In the genomic region with DNA sequence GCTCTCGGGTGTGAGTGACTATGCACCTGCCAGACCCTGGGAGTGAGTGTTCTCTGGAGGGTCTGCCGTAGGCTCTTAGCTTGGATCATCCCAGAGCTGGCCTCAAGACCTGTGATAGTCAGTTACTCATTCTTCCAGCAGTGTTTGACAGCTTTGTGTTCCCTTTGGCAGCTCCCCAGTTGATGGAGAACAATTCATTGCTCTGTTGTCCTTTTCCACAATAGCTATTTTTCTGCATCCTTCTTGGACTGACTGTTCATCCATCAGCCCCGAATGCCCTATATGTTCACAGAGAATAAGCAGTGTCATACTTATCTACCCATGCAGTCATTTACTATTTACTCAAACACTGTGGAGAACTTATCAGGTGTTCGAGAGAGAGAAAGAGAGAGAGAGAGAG, we compare ENCODE assay signal across 20 mouse cellular contexts.
"Had no signal": no experiment of that assay in that cellular context is flagged by ENCODE, and none has a peak within 500 bp of the region (broad histone marks: within the 10 kb centered on the region; RNA-seq: fewer than 3 reads in every experiment).

No protein-coding gene starts in this region.

- H3K9ac ChIP-seq: liver, postnatal 0 days; lung, embryonic 15.5 days; midbrain, embryonic 12.5 days; neural tube, embryonic 13.5 days; neural tube, embryonic 15.5 days had no signal

- H3K27me3 ChIP-seq: lung, embryonic 15.5 days had no signal

- H3K36me3 ChIP-seq: lung, embryonic 15.5 days; midbrain, embryonic 10.5 days; midbrain, embryonic 12.5 days; neural tube, embryonic 13.5 days; neural tube, embryonic 15.5 days had no signal

- H3K9me3 ChIP-seq: lung, embryonic 15.5 days; midbrain, embryonic 10.5 days; midbrain, embryonic 12.5 days; neural tube, embryonic 13.5 days; neural tube, embryonic 15.5 days had no signal

- H3K4me1 ChIP-seq: lung, embryonic 15.5 days; midbrain, embryonic 12.5 days; neural tube, embryonic 13.5 days; neural tube, embryonic 15.5 days had no signal

- H3K4me3 ChIP-seq: lung, embryonic 15.5 days; midbrain, embryonic 10.5 days; midbrain, embryonic 12.5 days; myocyte; neural tube, embryonic 13.5 days; neural tube, embryonic 15.5 days had no signal

- DNase-seq: liver, postnatal 0 days; lung, adult 2 months; lung, postnatal 10 days; lung, postnatal 4 days; midbrain, embryonic 14.5 days; retina, postnatal 1 day; right cerebral cortex, adult 18-20 months; right cerebral cortex, postnatal 25 days; right cerebral cortex, postnatal 4 days; spleen, adult 18-20 months; thymus, adult 2 months; thymus, postnatal 25 days; thymus, postnatal 4 days had no signal

- H3K4me2 ChIP-seq: lung, embryonic 15.5 days; midbrain, embryonic 12.5 days; neural tube, embryonic 13.5 days; neural tube, embryonic 15.5 days had no signal

- H3K27ac ChIP-seq: lung, embryonic 15.5 days; midbrain, embryonic 10.5 days; midbrain, embryonic 12.5 days; neural tube, embryonic 13.5 days; neural tube, embryonic 15.5 days had no signal

- ATAC-seq: liver, postnatal 0 days; midbrain, embryonic 16.5 days had no signal
